In genomic region chr3:117120086-117121055, GRCm38 (mm10) we compare ENCODE assay signal across 9 mouse cellular contexts.
DNase-seq lines count a peak whose midpoint lies in the region; ATAC-seq lines count a peak whose summit lies in the region.
"Had no signal": no experiment of that assay in that cellular context is flagged by ENCODE, and none has a peak within 500 bp of the region (broad histone marks: within the 10 kb centered on the region; RNA-seq: fewer than 3 reads in every experiment).

No protein-coding gene starts in this region.

- no peak overlapping the region for H3K9ac ChIP-seq in forebrain, embryonic 11.5 days (ENCODE audit: low read length)
- no peak overlapping the region for H3K9ac ChIP-seq in midbrain, embryonic 15.5 days
- H3K9ac ChIP-seq: heart, embryonic 13.5 days had no signal

- DNase-seq in adrenal gland, adult (ENCODE audit: inconsistent age in 2 of 2, low spot score in 1 of 2): peak; percentile 20 to 76
- DNase-seq in adrenal gland, adult 8-10 months: no peak
- DNase-seq in adrenal gland, postnatal 14 days: peak; percentile 43
- no peak for DNase-seq in forebrain, embryonic 11.5 days (ENCODE audit: low spot score)
- peak; percentile 26 for DNase-seq in hindlimb bud, embryonic 11.5 days (ENCODE audit: extremely low spot score, low read depth, low spot score)
- DNase-seq in left cerebral cortex, postnatal 14 days (ENCODE audit: low spot score in 2 of 2): peak; percentile 78 to 89
- DNase-seq in spleen, adult 18-20 months: no peak

- no peaks in the 10 kb centered on the region for H3K4me1 ChIP-seq in forebrain, embryonic 11.5 days (replicated peaks; ENCODE audit: control insufficient read depth, insufficient read depth, low read length)
- H3K4me1 ChIP-seq in midbrain, embryonic 15.5 days: 0 out of 2 replicates have a peak, but pooled peaks cover 2% of the 10 kb centered on the region
- H3K4me1 ChIP-seq: heart, embryonic 13.5 days had no signal

- no peak overlapping the region for H3K27ac ChIP-seq in forebrain, embryonic 11.5 days (ENCODE audit: low read depth, low read length)
- no peak overlapping the region for H3K27ac ChIP-seq in midbrain, embryonic 15.5 days
- H3K27ac ChIP-seq: heart, embryonic 13.5 days had no signal

- H3K4me3 ChIP-seq in forebrain, embryonic 11.5 days (ENCODE audit: low read depth, low read length): no peak overlapping the region
- no peak overlapping the region for H3K4me3 ChIP-seq in midbrain, embryonic 15.5 days
- H3K4me3 ChIP-seq: heart, embryonic 13.5 days had no signal

- intact Hi-C loops in left cerebral cortex, postnatal 14 days (cut with DNase I): loop anchor here (10.0 kb wide), 2 partner anchors 216 to 314 kb away; no protein-coding TSS in a partner anchor

- 66% methylated on average over 13 of the region's 13 CpGs for WGBS in forebrain, embryonic 11.5 days
- WGBS in midbrain, embryonic 15.5 days: 62% methylated on average over 13 of the region's 13 CpGs

- H3K36me3 ChIP-seq in forebrain, embryonic 11.5 days (ENCODE audit: control insufficient read depth, insufficient read depth, low read length): no peaks in the 10 kb centered on the region
- no peaks in the 10 kb centered on the region for H3K36me3 ChIP-seq in midbrain, embryonic 15.5 days (replicated peaks)
- H3K36me3 ChIP-seq: heart, embryonic 13.5 days had no signal

- H3K9me3 ChIP-seq in forebrain, embryonic 11.5 days (ENCODE audit: control insufficient read depth, low read length): no peaks in the 10 kb centered on the region
- no peaks in the 10 kb centered on the region for H3K9me3 ChIP-seq in midbrain, embryonic 15.5 days

- ATAC-seq in forebrain, embryonic 11.5 days (replicated peaks; ENCODE audit: low FRiP score): peak; percentile 75
- ATAC-seq in midbrain, embryonic 15.5 days (replicated peaks): peak; percentile 77

- H3K27me3 ChIP-seq in forebrain, embryonic 11.5 days (ENCODE audit: control insufficient read depth, insufficient read depth, low read length): no peaks in the 10 kb centered on the region
- H3K27me3 ChIP-seq in midbrain, embryonic 15.5 days (replicated peaks): no peaks in the 10 kb centered on the region
- H3K27me3 ChIP-seq: heart, embryonic 13.5 days had no signal

- no peak overlapping the region for H3K4me2 ChIP-seq in forebrain, embryonic 11.5 days (ENCODE audit: low read depth, low read length, severe bottlenecking)
- no peak overlapping the region for H3K4me2 ChIP-seq in midbrain, embryonic 15.5 days
- H3K4me2 ChIP-seq: heart, embryonic 13.5 days had no signal

Comparison
In these comparisons a context has a peak if more than half of its experiments do, and no peak if none do; other contexts are left out.
1. DNase-seq: peak in adrenal gland, adult (2 of 2), adrenal gland, postnatal 14 days (single experiment), hindlimb bud, embryonic 11.5 days (single experiment) and left cerebral cortex, postnatal 14 days (2 of 2); none in adrenal gland, adult 8-10 months (single experiment), forebrain, embryonic 11.5 days (single experiment) and spleen, adult 18-20 months (0 of 2).